Mouse (Mus musculus) ES-CJ7 (cell line): ENCODE results near the gene Slc7a5.

Experiments used
- DNase-seq: peaks from one replicate; pipeline ENCODE4 v3.0.0; 2011; ENCODE audit warnings: low read depth, low spot score

Slc7a5 gene

DNA sequence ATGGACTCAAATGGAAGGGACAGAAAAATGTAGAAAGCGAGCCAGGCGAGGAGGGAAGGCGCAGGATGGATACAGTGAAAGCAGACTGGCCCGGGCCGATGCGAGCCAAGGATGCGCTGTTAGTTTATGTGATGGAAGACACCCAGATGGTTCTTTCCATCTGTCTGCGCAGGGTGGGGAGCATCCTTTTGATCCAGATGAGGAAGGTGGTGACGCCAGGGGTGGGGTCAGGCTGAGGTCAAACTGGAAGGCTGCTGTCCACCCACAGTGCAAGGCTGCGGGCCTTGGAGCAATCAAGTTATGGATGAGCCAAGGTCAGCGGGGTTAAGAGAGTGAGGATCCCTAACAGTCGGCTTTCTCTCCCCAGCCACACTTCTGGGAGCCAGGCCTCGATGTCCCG lies 28.9 kb upstream of the Slc7a5 start:
- peak; percentile 52 for DNase-seq

DNA sequence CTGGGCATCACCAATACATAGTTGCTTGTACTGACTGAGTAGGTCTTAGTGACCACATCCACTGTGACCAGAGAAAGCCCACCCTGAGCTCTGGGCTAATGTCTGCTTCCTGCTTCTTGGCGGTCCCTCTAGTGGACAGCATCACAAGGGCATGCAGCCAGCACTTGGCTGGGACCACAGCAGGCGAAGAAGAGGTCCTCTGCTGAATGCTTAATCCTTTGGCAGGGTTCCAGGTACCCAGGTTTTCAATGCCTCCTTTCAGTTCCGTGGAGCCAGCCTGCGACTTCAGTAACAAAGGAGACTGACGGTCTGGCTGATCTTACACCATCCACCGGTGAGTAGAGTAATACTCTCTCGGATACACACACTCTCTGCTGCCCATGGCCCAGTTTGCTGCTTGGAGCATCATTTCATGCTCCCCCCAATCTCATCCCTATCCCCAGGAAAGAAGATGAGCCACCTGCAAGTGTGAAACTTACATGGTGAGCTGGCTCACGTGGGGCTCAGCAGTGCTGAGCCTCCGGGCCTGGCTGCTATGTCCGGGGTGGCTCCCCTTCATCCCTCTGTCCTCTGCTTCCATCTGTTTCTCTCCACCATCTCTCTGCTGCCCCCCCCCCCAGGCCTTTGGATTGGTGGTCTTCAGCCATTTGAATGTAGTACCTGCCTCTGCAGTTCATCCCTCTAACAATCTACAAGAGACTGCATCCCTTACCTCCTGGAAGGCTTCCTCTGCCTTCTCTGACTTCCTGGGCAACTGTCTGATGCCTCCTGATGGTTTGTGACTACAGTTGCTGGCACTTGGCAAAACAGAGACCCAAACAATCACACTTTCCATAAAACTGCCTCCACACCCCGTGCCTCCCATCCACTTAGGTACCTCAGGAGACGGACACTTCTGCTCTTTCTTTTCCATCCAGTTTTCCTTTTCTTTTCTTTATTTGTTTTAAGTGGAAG lies 28.1 kb upstream of the Slc7a5 start:
- DNase-seq = peak; percentile 81

DNA sequence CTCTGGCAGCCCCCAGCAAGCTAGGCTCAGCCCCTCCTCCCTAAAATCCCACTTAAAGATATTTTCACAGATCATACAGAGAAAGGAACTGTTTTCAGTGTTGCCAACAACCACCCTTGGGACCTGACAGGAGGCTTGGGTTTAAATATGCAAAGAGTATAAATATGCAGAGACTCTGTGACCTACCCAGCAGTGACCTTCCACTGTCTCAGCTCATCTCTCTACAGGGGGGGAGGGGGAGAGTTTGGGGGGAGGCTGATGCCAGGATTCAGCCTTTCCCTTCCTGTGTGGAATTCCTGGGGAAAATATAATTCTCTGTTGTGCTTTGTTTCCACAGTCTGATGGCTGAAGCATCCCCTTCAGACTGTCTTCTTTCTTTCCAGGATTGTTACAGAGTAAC lies 27.4 kb upstream of the Slc7a5 start:
- DNase-seq = no peak

DNA sequence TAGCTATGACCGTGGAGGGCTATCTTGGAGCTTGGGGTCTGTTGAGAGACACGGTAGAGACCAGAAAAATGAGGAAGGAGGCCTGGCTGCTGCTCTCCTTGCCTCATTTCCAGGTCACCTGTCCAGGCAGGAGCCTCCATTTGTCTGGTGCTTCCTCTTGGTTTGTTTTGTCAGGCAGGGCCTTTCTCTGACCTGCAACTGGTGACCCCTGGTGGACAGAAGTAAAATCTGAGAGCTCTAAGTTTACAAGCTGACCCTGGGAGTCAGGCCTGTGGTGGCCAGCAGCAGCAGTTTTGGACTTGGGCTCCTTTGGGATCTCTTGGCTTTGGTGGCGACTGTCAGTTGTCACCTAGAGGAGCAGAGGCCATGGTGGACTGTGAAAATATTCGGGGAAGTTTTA lies 27.0 kb upstream of the Slc7a5 start:
- DNase-seq = peak; percentile 77

DNA sequence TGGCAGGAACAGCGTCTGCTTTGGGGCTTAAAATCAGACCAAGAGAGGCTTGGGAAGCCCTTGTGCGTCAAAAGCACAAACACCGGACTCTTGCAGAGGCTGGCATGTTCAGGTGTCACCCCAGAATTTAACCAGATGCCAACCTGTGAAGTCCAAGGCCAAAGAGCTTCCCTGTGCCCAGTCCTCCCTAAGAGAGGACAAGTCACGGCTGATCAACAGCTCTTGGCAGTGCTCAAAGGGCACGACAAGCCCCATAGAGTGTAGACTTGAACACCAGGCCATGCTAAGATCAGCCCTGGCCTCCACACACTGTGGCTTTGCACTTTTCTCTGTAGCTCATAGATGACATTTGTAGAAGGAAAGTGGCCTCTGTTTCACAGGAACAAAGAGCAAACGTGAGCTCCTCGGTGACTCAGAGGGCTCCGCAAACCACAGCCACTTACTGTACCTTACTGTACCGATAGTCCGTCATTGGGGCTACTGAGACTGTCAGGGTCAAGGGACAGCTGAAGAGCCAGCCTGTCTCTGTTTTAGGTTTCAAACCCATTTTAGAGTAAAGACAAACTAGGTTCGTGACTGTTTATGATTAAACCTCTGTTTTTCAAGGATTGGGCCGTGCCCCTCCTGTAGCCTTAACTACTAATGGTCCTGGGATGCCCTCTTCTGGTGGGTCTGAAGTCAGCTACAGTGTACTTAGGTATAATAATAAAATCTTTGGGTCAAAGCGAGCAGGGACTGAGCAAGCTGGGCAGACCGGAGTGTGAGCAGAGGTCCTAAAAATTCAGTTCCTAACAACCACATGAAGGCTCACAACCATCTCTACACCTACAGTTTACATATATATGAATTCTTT lies 25.4 kb upstream of the Slc7a5 start:
- DNase-seq = no peak

- DNase-seq = no peak
Measured at GRCm38 (mm10) chr8:121932026-121932667, 24.7 kb upstream of the Slc7a5 start.

DNA sequence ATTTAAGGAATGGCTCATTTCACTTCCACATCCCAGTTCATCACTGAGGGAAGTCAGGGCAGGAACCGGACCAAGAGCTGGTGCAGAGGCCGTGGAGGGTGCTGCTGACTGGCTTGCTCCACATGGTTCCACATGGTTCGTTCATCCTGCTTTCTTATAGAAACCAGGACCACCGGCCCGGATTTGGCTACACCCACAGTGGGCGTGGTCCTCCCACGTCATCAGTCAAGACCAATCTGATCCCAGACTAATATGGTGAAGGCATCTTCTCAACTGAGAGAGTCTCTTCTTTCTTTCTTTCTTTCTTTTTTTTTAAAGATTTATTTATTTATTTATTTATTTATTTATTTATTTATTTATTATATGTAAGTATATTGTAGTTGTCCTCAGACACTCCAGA lies 24.1 kb upstream of the Slc7a5 start:
- DNase-seq = peak; percentile 76

GRCm38 (mm10) chr8:121930047-121930446 lies 22.6 kb upstream of the Slc7a5 start:
- no peak for DNase-seq

DNA sequence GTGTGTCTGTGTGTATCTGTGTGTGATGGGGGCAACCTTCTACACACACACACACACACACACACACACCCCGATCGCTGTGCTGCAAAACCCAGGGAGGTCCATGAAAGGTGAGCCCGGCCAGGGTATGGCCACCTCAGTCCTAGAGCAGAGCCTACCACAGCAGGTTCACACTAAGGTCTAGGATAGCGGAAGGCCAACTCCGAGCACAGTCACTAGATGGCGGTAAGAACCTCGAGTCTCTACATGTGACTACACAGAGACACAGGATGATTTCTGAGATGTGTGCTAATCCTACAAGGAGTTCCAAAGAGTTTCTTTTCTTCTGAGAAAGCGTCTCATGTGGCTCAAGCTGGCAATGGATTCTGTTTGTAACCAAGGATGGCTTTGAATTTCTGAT lies 19.8 kb upstream of the Slc7a5 start:
- DNase-seq = peak; percentile 88

GRCm38 (mm10) chr8:121926266-121926665 lies 18.8 kb upstream of the Slc7a5 start:
- DNase-seq = no peak

DNA sequence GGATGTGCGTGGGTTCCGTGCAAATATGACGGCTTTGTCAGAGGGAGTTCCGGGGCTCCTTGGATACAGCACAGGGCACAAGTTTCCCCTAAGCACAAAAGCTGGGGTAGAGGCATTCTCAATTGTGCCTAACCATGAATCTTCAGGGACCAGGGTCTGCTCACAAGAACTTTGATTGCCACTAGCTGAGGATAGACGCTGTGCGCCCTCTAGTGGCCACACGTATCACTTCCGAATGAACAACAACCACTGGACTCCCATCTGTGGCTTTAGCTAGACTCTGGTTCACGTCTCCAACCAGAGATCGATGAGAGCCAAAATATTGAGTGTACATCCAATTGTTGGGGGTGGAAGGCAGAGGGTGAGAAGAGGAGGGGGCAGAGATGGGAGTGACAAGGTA lies 18.1 kb upstream of the Slc7a5 start:
- peak; percentile 95 for DNase-seq

DNA sequence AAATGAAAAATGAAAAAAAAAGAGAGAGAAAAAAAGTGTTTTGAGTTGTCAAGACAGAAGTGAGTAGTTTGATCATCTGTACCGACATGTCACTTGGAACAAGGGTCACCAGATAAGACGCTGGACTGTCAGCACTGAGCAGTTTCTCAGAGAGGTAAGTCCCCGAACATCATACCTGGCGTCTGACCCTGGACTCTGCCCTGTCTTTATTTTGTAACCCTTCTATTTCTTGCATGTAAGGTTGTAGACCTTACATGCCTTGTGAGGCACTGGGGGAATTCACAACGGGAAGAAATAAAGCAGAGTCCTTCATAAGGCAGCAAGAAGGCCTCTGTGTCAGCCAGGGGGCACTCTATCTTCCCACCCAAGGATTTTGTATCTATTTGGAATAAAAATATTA lies 17.2 kb upstream of the Slc7a5 start:
- no peak for DNase-seq

DNA sequence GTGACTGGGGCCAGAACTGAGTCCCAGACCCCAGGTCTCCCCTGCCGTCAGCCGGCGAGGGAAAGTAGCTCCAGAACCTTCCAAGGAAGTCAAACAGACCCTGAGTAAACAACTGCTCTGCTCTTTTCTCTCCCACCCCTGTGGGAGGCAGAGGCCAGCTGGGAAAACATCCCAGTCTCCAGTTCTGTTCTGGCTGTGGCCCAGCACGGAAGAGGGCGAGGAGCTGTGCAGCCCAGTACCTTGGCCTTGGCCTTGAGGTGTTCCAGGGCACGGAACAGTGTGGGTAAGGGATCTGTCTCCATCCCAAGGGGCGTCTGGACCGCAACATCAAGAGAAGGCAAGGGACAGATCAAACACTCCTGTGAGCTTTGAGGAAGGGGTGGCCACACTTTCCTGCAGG lies 14.6 kb upstream of the Slc7a5 start:
- DNase-seq = no peak

GRCm38 (mm10) chr8:121921582-121921981 lies 14.1 kb upstream of the Slc7a5 start:
- DNase-seq = no peak

- DNase-seq = no peak
Measured at GRCm38 (mm10) chr8:121919731-121920130, 12.2 kb upstream of the Slc7a5 start.

DNA sequence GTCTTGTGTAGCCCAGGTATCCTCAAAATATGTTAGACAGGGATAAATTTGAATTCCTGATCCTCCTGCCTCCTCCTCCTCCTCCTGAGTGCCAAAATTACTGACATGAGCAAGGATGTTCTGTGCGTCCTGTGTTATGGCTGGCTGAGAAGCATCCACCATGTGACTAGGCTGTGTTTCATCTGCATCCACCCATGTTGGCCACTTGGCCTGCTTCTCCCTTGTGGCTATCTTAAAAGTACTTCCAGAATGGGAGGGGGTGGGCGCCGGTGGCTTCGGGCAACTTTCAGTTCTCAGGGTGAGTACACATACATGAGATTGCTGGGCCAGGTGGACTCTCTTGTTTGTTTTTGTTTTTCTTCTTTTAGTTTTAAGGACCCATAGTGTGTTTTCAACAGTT lies 11.7 kb upstream of the Slc7a5 start:
- no peak for DNase-seq

GRCm38 (mm10) chr8:121913378-121913777 lies 5.9 kb upstream of the Slc7a5 start:
- no peak for DNase-seq

GRCm38 (mm10) chr8:121912831-121913230 lies 5.3 kb upstream of the Slc7a5 start:
- DNase-seq = no peak

DNA sequence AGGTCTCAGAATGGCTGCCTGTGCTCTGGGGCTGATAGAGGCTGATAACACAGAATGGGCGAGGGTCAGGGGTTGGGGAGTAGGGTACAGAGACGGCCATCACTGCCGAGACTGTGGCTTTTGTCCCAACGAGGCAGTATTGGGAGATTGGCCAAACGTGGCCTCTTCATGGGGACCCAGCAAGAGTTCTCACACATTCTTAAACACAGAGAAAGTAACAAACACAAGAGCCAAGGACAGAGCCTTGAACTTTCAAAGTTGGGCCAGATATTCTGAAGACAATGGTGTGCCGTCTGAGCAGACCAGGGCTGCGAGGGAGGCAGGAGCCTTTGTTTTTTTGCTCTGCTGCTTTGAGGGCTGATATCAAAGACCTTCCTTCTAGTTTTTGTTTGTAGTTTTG lies 4.5 kb upstream of the Slc7a5 start:
- DNase-seq = no peak

- DNase-seq = no peak
Measured at GRCm38 (mm10) chr8:121911400-121911799, 3.9 kb upstream of the Slc7a5 start.

DNA sequence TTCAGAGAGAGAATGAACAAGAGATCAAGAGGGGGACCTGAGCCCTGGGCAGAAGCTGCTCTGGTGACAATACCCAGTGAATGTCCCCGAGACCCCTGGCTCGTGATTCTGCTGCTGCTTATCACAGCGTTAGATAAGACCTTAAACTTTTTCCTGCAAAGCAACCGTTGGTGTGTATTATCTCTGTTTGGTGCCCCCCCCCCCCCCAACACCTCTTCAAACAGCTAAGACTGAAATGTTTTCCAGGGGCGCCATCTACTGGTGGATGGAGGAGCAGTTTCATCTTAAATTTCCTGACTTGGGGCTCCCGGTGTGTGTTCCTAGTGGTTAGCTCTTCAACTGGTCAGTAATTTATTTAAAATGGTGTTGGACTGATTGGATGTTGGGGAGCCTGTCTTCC lies 2.2 kb upstream of the Slc7a5 start:
- peak; percentile 82 for DNase-seq

GRCm38 (mm10) chr8:121909148-121909541 lies 1.7 kb upstream of the Slc7a5 start:
- DNase-seq = no peak
